Mouse (Mus musculus) B cell, adult 2 months (primary cell): ENCODE results near the gene Gm128.

Experiments used
- DNase-seq, 2 experiments: peaks; one replicate each; pipeline ENCODE4 v3.0.0; 2022

Gm128 gene

DNA sequence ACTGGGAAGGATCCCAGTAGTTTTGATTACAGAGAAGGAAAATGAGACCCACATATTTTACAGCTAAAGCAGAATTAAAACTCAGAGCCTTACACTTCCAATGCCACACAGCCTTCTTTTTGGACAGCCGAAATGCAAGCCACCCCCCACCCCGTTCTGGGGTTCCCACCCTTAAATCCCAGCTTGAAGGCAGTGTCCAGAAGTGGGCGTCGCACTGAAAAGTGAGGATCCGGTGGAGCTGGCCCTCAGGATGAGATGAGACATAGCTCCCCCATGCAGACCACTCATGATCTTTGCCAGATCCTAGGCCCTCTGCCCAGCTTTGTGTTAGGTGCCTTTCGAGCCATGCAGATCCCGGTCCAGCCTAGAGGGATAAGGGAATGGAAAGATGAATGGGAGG lies at the start of gene Gm128:
Gene Gm128 (minus strand): TSS at position 101 of the 400 bp plus-strand sequence.
- no peak for DNase-seq

DNA sequence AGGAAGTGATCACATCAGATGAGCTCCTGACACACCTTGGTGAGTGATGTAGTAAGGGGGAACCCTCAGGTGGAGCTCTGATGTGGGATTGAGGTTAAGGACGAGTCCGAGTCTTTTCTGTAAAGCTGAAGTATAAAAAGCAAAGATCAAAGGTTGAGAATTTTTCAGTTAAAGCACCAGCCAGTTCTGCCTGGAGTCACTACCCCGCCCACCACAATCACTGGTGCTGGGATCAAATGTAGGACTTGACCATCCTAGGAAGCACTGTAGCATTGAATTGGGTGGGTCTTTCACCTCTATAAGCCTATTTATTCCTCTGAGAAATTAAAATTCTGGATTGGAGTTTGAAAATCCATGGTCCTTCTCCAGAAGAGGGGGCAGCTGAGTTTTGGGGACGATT lies 49.6 kb upstream of the Gm128 start:
- no peak for DNase-seq

DNA sequence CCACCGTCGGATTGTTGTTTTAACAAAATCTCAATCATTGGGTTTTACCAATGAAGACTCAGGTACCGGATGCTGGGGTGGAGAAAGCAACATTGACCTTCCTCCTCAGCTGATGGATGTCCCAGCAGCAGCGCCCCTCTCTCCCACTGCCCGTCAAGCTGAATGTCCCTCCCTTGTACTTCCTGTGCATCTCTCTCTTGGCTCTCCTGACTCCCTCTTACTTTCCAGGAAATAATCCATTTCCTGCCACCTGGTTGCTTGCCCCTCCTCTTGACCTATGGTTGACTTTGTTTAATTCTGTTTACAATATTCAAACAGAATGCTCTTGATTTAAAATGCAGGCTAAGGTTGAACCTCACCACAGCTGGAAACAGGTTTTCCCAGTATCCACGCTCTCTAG lies 48.8 kb upstream of the Gm128 start:
- no peak for DNase-seq

DNA sequence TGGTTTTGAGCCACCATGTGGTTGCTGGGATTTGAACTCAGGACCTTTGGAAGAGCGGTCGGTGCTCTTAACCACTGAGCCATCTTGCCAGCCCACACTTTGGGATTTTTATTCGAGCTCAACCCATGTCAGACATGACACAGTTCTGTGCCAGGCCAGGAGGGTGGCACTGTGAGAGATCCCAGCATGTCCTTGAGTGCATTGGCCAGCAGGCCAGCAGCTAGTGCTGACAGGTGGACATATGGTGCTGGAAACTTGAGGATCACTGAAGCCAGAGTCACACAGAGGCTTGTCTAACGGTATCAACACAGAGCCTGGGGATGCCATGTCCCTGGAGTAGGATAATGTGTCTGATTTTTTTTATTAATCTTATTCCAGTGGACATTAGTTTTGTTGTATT lies 48.0 kb upstream of the Gm128 start:
- no peak for DNase-seq

DNA sequence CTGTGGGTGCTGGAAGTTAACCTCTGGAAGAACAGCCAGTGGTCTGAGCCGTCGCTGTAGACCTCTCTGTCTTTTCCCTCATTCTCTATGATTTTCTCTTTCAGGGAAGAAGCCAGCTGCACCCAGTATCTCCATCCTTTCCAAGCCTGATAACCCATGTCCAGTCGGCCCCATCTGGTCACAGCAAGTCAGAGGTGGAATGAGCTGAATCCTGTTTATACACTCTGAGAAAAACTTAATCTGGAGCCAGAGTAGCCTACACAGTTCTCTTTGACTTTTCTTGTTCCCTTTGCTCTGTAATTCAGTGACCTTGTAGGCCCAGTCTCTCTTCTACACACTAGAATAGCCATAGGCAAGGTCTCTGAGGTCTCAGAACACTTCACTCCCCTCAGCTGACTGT lies 46.1 kb upstream of the Gm128 start:
- no peak for DNase-seq

DNA sequence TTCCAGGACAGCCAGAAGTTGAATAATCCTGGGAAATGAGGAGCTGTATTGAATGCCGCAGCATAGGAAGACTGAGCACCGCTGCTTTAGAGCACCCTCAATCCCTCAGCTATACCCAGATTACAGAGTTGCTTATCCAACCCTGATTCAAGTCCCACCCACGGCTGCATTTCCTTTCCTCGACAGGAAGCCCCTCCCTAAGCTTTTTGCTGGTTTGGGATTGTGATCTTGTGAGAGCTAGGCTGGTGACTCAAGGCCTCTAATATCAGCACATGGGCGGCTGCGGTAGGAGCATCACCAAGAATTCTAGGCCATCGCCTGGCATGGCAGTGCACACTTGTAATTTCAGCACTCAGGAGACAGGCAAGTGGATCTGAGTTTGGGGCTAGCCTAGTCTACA lies 45.1 kb upstream of the Gm128 start:
- no peak for DNase-seq

DNA sequence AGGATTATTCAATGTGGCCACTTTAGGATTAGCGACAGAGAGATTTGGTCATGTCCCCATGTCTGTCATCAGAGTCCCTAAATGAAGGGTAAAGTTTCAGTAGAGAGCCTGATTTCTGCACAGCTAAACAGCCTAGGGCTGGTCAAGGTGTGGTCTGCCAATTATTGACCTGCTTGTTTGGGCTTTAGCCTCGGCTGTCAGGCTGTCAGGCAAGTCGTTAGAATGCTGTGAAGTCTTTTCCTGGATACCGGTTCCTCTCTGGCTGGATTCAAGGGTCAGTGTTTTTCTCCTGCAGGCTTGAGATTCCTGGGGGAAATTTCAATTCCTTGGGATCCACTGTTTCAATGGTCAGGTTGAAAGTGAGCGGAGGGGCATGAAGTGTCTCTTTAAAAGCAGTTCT lies 44.6 kb upstream of the Gm128 start:
- no peak for DNase-seq

DNA sequence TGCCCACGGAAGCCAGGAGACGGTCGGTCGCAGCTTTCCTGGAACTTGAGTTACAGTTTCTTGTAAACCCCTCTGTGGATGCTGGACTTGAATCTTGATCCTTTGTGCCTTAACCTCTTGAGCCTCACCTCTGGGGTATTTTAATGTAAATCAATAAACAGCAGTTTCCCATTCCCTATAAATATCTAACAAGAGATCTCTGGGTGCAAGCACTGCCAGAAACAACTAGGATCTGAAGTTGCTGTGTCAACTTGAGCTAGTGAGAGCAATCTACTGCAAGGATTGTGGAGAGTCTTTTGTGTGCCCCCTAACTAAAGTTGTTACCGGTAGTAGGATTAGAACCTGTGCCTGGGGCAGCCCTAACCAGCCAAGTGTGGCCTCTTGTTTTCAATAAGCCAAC lies 44.0 kb upstream of the Gm128 start:
- no peak for DNase-seq

DNA sequence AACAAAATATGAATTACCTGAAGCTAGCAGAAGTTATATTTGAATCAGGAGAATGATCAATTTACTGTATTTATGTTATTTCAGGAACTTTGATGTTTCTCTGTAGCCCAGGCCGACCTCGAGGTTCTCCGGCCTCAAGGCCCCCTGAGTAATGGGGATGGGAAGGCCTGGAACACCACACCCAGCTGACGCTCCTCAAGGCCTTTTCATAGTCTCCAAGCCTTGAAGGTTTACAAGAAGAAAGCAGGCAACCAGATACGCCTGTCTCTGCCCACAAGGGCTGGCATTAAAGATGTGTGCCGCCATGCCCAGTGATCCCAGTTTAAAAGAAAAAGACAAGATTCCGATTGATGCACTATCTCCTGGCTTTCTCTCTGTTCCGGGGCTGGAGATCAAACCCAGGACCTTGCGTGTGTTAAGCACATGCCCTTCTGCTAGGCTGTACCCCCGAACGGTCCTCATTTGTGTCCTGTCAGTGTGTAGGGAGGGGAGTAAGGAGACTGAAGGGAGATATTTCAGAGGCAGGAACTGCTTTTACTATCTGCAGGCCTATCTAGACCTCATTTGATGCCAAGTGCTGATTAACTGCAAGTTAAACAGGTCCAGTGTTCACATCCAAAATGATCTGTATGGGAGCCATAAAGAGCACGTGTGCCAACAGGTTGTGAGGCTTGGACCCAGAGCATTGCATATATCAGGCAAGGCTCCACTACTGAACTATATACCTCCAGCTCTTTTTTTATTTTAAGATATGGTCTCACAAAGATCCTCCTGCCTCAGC lies 43.3 kb upstream of the Gm128 start:
- DNase-seq, result no peak

DNA sequence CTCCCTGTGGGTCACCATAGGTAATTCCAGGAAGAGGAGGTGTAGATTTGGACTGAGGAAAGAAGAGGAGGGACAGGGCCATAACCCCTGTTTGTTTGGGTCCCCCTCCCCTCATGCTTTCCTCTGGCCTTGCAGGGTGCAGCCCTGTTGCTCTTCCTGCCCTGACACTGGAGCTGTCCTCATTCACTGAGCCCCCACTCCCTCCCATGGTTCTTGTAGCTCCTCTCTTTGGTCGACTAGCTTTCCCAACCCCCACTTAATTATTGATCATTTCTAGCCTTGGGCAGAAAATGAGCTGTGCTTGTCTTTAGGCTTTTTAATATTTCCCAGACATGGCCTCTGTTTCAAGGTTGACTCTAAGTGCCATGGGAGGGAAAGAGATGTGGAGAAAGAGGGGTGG lies 42.7 kb upstream of the Gm128 start:
- no peak for DNase-seq

DNA sequence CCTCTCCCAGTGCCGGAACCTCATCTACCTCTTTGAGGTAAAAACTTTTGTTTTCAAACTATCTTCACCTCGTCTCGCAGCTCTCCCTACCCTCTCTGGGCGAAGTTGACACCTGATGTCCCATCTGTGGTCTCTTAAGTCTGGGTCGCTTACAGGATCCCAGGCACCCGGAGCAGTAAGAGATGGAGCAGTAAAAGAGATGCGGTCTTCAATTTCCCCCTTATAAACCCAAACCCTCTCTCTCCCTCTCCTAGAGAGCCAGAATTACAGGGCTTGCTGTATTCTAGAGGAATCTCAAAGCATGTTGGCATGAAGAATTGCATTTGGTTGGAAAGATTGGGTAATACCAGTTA lies 42.2 kb upstream of the Gm128 start:
- no peak for DNase-seq

DNA sequence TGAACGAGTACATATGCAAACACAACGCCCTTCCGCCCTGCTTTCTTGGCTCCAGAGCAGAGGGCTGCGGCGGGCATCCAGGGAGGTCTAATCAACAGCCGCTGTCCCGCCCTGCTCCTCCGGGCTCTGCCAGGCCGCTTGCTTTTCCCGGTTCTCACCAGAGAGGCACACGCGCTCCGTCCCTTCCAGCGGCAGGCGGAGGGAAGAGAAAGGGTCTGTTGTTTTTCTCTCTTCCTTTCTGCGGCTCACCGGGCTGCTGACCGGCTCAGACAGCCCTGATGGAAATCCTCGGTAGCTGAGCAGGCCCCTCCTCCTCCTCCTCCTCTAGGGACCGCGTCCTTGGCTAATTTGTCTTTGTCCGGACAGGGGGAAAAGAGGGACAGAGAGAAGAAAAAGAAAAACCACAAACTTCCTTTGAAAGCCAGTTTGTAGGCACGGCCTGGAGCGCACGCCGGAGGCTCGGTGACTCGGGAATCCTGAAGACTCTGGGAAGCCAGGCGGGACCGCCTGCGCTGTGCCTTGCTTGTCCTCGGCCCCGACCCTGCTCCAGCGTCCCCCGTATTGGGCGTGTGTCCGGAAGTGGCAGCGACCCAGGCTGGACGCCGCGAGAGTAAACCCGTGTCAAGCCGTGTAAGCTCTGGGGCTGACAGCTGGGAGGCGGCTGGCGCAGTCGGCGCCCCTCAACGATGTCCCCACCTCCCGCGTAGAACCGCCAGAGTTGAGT lies 41.6 kb upstream of the Gm128 start:
- peak; percentile 48 to 53 for DNase-seq

DNA sequence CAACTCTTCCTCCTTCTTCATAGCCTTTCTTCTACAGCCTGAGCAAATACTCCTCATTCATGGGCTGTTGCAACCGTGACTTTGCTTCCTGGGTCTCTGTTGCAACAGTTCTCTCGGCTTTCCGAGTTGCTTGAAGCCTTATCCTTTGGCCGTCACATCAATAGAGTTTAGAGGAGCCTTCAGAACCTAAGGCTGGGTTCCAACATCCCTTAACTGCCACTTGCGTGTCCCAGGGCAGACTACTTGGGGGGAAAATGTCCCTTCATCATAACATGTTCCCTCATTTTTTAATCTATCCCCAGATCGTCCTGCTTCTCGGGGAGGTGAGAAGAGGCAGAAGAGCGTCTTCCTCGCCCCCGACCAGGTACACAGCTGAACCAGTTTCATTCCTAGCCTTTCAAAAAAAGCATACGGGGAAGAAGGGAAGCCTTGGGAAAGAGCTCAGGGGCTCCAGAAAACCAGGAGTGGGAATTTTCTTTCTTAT lies 41.0 kb upstream of the Gm128 start:
- peak; percentile 49 to 50 for DNase-seq

DNA sequence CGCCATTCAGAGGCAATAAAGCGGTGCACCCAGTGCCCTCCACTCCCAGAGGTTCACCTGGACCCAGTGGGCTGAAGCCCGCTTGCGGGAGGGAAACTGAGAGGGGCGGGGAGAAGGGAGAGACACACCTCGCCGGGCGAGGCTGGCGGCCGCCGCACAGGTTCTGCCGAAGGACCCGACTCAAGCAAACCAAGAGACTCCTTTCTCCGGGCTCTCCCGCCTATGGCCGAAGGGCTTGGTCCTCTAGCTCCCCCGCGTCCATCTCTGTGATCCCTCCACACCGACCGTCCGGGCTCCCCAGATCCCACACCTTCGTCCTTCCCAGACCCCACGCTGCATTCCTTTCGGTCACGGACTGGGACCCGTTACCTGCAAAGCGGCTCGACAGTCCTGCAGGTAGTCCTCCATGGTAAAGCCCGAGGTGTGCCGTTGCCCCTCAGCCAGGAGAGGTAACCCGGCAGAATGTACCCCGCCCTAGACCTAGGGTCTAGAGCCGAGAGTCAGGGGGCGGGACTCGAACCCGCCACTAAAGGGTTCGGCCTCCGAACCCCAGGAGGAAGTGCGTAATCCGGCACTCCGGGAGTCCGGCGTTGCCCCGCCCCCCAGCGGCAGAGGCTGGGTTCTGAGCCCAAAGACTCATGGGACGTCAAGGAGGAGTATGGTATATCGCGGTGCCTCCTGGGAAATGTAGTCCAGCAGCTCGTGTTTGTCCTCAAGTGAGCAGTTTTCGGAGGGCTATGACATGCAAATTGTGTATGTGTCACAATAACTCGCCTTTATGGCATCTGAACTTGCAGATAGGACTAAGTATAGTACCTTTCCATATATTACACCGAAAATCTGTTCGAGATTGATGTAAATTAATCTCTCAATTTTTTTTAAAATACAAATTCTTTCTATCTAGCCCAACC lies 40.1 kb upstream of the Gm128 start, which contains the start of the genes Mindy1 and Prune1:
Gene Mindy1 (plus strand): TSS at position 130 of the 911 bp plus-strand sequence.
Gene Prune1 (minus strand): TSS at position 861 of the 911 bp plus-strand sequence.
- peak; percentile 99 for DNase-seq

DNA sequence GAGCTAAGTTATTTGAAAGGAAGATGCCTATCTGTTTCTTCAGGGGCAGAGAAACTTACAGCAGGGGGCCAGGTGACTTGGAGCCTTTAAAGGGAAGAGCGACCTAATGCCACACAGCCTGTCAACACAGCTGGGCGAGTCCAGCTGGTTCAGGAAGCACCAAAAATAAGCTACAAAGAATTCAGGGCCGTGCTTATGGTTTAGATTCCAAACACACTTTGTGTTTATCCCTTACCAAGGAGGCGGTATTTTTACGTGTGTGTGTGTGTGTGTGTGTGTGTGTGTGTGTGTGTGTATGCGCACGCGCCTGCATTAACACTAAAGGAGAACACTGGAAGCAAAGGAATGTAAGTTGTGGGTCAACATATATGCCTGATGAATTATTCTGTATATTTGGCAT lies 39.3 kb upstream of the Gm128 start:
- peak; percentile 20 to 27 for DNase-seq

DNA sequence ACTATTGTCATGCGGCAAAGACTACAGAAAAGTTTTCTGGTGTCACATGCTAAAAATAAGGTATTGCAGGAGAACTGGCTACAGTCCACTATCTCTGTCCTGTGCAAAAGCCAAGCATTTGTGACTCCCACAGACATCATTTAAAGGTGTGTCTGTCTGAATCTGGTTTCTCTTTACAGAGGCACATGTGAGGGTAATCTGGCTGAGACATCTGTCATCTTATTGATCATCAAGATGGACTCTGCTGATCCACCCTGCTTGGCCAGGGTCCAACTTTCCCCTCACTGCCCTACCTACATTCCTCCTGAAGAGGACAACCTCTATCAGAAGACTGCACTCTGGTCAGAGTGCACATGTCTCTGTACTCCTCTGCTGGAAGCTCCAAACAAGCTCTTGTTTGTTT lies 35.8 kb upstream of the Gm128 start:
- no peak for DNase-seq

DNA sequence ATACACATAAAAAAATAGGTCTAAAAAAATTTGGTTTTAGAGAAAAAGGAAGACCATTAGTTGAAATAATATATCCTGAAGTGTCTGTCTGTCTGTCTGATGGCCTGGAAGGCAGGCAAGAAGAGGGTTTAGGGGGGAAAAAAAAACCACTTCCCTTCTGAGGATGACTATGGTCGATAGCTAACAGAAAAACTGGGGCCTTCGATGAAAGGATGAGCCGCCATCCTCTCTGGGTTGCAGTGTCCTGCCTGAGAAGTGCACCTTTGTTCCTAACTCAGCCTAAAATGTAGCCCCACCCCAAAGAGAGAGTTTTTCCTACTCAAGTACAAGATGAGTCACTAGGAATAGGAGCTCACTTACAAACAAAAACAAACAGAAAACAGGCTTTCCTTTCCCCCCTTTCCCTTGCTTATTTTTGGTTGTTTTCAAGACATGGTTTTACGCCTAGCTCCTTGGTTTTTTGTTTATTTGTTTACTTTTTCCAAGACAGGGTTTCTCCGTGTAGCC lies 35.1 kb upstream of the Gm128 start:
- no peak for DNase-seq

DNA sequence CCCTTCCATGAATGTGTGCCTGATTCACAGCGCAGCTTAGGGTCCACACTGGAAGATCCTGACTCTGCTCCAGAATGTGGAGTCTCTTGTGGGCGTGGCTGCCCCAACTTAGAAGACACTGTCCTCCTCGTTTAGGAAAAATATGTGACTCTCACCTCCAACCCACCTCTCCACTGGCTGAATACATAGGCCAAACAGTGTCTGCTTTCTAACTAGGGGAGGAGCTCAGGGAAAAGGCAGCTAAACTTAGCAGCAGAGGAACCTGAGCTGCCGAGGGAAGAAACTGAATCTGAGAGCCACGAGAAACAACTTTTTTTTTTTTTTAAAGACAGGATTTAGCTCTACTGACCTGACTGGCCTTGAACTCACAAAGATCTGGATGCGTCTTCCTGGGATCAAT lies 33.8 kb upstream of the Gm128 start:
- no peak for DNase-seq

DNA sequence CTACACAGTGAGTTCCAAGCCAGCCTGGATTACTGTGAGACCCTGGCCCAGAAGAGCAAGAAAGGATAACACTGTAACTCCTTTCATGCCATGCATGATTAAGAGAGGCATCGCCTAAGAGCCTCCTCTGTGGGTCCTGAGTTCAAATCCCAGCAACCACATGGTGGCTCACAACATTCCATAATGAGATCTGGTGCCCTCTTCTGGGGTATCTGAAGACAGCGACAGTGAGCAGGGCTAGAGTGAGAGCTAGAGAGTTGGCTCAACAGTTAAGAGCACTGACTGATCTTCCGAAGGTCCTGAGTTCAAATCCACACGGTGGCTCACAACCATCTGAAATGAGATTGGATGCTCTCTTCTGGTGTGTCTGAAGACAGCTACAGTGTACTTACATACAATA lies 33.1 kb upstream of the Gm128 start:
- DNase-seq, result no peak

DNA sequence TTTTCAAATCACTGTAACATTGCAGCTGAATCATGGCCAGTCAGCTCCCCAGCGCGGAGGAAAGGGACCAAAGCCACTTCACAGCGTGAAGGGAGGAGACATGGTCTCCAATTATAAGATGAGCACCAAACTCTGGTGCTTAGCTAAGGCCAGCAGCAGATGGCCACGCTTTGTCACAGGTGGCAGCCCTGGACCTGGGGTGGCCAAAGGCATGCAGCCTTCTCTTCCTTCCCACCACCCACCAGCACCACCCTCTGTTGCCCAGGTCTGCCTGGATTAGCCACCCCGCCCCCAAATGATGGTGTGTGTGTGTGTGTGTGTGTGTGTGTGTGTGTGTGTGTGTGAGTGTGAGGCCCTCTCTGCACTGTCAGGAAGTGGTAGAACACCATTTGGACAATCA lies 32.1 kb upstream of the Gm128 start:
- no peak for DNase-seq

DNA sequence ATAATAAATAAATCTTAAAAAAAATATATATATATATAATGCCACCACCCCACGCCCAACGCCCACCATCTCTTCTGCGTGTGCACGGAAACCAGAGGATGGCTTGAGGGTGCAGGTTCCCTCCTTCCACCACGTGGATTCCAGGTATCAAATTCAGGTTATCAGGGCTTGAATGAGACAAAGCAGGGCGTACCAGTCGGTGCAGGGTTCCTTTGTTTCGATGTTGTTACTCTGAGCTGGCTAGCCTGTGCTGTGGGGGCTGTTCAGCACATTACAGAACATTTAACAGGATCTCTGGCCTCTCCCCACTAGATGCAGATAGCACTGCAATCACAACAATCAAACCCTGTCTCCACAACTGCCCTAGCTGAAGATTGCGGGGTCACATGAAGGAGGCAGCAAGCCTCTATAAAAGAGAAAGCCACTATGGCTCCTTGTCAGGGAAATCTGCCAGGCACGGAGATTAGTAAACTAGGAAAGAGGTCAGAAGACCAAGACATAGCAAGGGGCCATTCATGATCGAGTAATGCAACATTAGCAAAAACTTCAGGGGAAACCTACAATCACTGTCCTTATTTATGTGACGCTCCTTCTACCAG lies 29.5 kb upstream of the Gm128 start:
- no peak for DNase-seq

DNA sequence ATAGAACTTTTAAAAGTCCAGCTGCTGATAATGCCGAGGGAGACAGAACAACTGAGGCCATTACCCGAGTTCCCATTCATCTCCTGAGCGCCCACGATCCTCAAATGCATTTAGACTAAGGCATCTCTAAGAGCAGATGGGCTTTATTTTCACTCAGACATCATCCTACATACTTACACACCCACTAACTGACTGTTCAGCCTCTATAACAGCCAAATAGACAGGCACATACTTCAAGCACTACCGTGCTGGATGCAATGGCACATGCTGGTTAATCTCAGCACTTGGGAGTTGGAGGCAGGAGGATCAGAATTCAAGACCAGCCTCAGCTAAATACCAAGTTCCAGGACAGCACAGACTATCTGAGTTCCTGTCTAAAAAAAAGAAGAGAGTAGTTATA lies 28.4 kb upstream of the Gm128 start:
- DNase-seq, result no peak

DNA sequence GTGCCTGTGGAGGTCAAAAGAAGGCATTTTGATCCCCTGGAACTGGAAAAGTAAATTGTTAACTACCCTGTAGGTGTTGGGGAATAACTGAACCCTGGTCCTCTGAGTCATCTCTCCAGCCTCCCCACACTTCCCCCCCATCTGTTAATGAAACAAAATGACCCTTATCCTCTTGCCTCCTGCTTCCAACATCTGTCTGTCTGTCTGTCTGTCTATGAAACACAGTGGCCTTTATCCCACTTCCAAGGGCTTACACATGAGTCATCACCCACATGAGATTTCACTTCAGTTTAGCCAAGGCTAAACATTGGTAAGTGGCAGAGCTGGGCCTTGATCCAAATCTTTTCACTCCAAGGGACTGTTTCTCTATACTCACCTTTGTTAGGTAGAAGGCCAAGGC lies 26.5 kb upstream of the Gm128 start:
- DNase-seq, result no peak
